Mouse (Mus musculus) adrenal gland, postnatal 4 days (tissue): ENCODE results near the gene Luc7l2. TPM values are rescaled to one million over a fixed set of nuclear protein-coding genes. Genes with fewer than 3 reads are reported as not detected.
A peak's percentile ranks its signal among the peaks of the same experiment; 100 is the strongest.

Experiments
- DNase-seq, 2 experiments: peaks; one replicate each; pipeline ENCODE4 v3.0.0; 2021 to 2022; ENCODE audit warnings: low spot score in 2 of 2, mixed read lengths in 2 of 2
- microRNA-seq: library from miRNA; unstranded; fragments of <30 nt; microRNA quantifications from one replicate; pipeline ENCODE4 v1.2.0, GENCODE M21; 2021
- total RNA-seq, 2 experiments: library from RNA; stranded (reverse); gene quantifications; 2 replicates each; pipeline ENCODE4 v1.2.3; 2021

Luc7l2 gene
- total RNA-seq, 2 experiments from 2014 or later, result 225 to 239 TPM

DNA sequence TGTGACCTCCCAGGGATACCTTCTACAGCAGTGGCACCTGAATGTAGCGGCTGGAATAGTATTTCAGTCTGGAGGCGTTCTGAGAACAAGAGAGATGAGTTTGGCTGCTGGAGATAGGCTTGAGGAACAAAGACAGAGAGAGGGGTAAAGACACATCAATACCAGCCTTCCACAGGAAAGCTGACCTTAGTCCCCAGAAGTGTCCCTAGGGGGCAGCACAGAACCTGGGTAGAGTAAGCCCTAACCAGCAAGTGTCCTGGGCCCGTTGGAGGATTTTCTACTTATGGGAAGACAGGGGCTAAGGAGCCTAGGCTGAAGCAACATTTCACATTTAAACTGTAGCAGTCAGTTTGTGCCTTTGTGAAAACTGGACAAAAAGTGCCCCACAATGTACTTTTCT is 98.4 kb downstream of the Luc7l2 start:
- DNase-seq, result no peak

DNA sequence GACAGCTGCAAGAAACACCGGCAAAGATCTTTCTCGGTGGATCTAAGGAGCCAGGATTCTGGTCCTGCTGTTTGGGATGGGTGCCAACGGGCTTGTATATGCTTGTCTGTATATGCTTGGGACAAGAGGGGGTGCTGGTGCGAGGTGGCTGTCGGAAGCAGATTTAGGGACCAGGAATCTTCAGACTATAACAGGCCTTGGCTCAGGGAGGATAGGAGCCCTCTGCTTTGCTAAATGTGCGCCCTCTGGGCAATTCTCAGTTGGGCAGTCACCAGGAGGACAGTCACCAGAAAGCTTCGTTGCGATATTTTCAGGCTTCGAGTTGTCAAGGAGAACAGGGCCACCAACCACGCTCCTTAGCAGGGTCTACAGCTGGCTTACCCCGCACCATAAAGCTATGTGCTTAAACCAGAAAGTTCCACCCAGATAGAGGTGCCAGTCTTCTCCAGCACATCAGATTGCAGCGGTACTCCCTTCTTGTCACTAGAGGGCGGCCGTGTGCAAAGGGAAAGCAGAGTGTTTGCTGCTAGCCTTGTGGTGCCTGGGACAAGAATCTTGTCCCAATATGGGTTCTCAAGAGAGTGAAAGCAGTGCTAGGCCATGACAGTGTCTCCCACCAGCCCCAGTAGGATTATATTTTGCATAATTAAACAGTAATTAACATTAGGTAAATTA is 99.3 kb downstream of the Luc7l2 start:
- peak; percentile 12 to 47 for DNase-seq

Small RNAs within 50 kb of the gene (microRNA-seq; reads per million reads assigned to microRNA genes)
- not detected for gene Mir7670

Other genes with a start within 250 kb of the Luc7l2 start
- gene Zc3hav1, start 196.7 kb upstream of the Luc7l2 start, total RNA-seq, result 10 to 100 TPM; 54.2 to 55.8 TPM
- gene Ttc26, start 169.9 kb upstream of the Luc7l2 start, total RNA-seq, result 1 to 10 TPM; 4.3 to 5.2 TPM
- 10 to 100 TPM; 36.4 to 39.4 TPM for gene Ubn2, start 117.4 kb upstream of the Luc7l2 start, total RNA-seq
- gene Fmc1, start 17.8 kb upstream of the Luc7l2 start, total RNA-seq, result 100 to 1,000 TPM in 1 of 2 experiments, 10 to 100 TPM in 1; 99.5 to 103 TPM
- 1 to 10 TPM; 1.2 to 1.9 TPM for gene Klrg2, start 85.9 kb downstream of the Luc7l2 start, total RNA-seq
- gene Clec2l, start 111.7 kb downstream of the Luc7l2 start, total RNA-seq, result 1 to 10 TPM; 6.0 to 7.0 TPM